Comparison of ENCODE assay signal across 28 mouse cellular contexts in genomic region chr4:84151247-84151646, GRCm38 (mm10).
DNase-seq lines count a peak whose midpoint lies in the region; ATAC-seq lines count a peak whose summit lies in the region.
"Had no signal": no experiment of that assay in that cellular context is flagged by ENCODE, and none has a peak within 500 bp of the region (broad histone marks: within the 10 kb centered on the region; RNA-seq: fewer than 3 reads in every experiment).

No protein-coding gene starts in this region.

- intact Hi-C loops in heart, postnatal 36 days (cut with DNase I), result no loop called here

- peak overlapping the region; percentile 6; the same call in 1 of the 2 replicates for H3K27ac ChIP-seq in neural tube, embryonic 11.5 days (ENCODE audit: low read depth, low read length)
- peak overlapping the region; percentile 57; the same call in 1 of the 2 replicates for H3K27ac ChIP-seq in limb, embryonic 12.5 days
- H3K27ac ChIP-seq in neural tube, embryonic 15.5 days (replicated peaks), result no peak overlapping the region
- H3K27ac ChIP-seq: forebrain, embryonic 13.5 days; liver, embryonic 12.5 days; midbrain, embryonic 12.5 days had no signal

- H3K9ac ChIP-seq in neural tube, embryonic 11.5 days (ENCODE audit: low read length), result no peak overlapping the region
- H3K9ac ChIP-seq in limb, embryonic 12.5 days (replicated peaks), result no peak overlapping the region
- H3K9ac ChIP-seq in neural tube, embryonic 15.5 days (replicated peaks), result no peak overlapping the region
- H3K9ac ChIP-seq: embryonic facial prominence, embryonic 15.5 days; forebrain, embryonic 13.5 days; hindbrain, embryonic 12.5 days; liver, embryonic 12.5 days; midbrain, embryonic 12.5 days had no signal

- no peak overlapping the region for H3K4me3 ChIP-seq in neural tube, embryonic 11.5 days (ENCODE audit: low read depth, low read length)
- H3K4me3 ChIP-seq in limb, embryonic 12.5 days (replicated peaks), result no peak overlapping the region
- H3K4me3 ChIP-seq in neural tube, embryonic 15.5 days (replicated peaks), result no peak overlapping the region
- H3K4me3 ChIP-seq: embryonic facial prominence, embryonic 15.5 days; forebrain, embryonic 13.5 days; hindbrain, embryonic 12.5 days; liver, embryonic 12.5 days; megakaryocyte, embryonic 14.5 days; midbrain, embryonic 12.5 days had no signal

- peak; percentile 79 for DNase-seq in heart, adult 11 months
- no peak for DNase-seq in heart, postnatal 36 days
- DNase-seq in neural tube, embryonic 11.5 days (ENCODE audit: low spot score), result no peak
- DNase-seq in neural tube, embryonic 10.5 days (ENCODE audit: extremely low spot score, low spot score), result no peak
- DNase-seq in urinary bladder, postnatal 4 days (ENCODE audit: low spot score in 2 of 2), result no peak
- DNase-seq in embryo, embryonic 10 days (ENCODE audit: low spot score), result no peak
- DNase-seq: adrenal gland, adult 2 months; adrenal gland, postnatal 36 days; cerebellum, adult 18-20 months; cerebellum, postnatal 25 days; gastrocnemius, postnatal 10 days; heart, postnatal 14 days; kidney, adult 11 months; kidney, postnatal 14 days; lung, adult 18-20 months; lung, postnatal 4 days; thymus, postnatal 36 days had no signal

- no peak for ATAC-seq in neural tube, embryonic 11.5 days (ENCODE audit: insufficient read depth, low FRiP score, low TSS enrichment)
- ATAC-seq in limb, embryonic 12.5 days (ENCODE audit: insufficient number of reproducible peaks, insufficient read depth, low FRiP score, low TSS enrichment, low read depth), result 0 out of 2 replicates have a peak, but pooled peaks have one; percentile 35
- ATAC-seq in neural tube, embryonic 15.5 days (ENCODE audit: low FRiP score), result peak; percentile 11; the same call in 1 of the 2 replicates
- ATAC-seq: activated CD4-positive, CD25-positive, alpha-beta regulatory T cell, adult 4 months; forebrain, embryonic 13.5 days; liver, embryonic 12.5 days; lung, postnatal 0 days had no signal

- no peaks in the 10 kb centered on the region for H3K27me3 ChIP-seq in neural tube, embryonic 11.5 days (ENCODE audit: control insufficient read depth, insufficient read depth, low read length)
- no peaks in the 10 kb centered on the region for H3K27me3 ChIP-seq in limb, embryonic 12.5 days
- H3K27me3 ChIP-seq in neural tube, embryonic 15.5 days (replicated peaks), result no peaks in the 10 kb centered on the region
- H3K27me3 ChIP-seq: CH12.LX; embryonic facial prominence, embryonic 15.5 days; forebrain, embryonic 13.5 days; hindbrain, embryonic 12.5 days; liver, embryonic 12.5 days had no signal

- H3K36me3 ChIP-seq in neural tube, embryonic 11.5 days (ENCODE audit: control insufficient read depth, insufficient read depth, low read length), result no peaks in the 10 kb centered on the region
- H3K36me3 ChIP-seq in limb, embryonic 12.5 days, result no peaks in the 10 kb centered on the region
- no peaks in the 10 kb centered on the region for H3K36me3 ChIP-seq in neural tube, embryonic 15.5 days
- H3K36me3 ChIP-seq: embryonic facial prominence, embryonic 15.5 days; hindbrain, embryonic 12.5 days; liver, embryonic 12.5 days; midbrain, embryonic 12.5 days had no signal

- 63% methylated on average over 9 of the region's 9 CpGs for WGBS in neural tube, embryonic 11.5 days
- 49% methylated on average over 9 of the region's 9 CpGs for WGBS in limb, embryonic 12.5 days
- WGBS in neural tube, embryonic 15.5 days, result 39% methylated on average over 9 of the region's 9 CpGs

- peaks cover 14% of the 10 kb centered on the region for H3K4me1 ChIP-seq in neural tube, embryonic 11.5 days (ENCODE audit: control insufficient read depth, insufficient read depth, low read length)
- H3K4me1 ChIP-seq in limb, embryonic 12.5 days (replicated peaks), result peaks cover 24% of the 10 kb centered on the region
- peaks cover 23% of the 10 kb centered on the region for H3K4me1 ChIP-seq in neural tube, embryonic 15.5 days
- H3K4me1 ChIP-seq: liver, embryonic 12.5 days had no signal

- H3K4me2 ChIP-seq in neural tube, embryonic 11.5 days (ENCODE audit: low read depth), result no peak overlapping the region
- no peak overlapping the region for H3K4me2 ChIP-seq in limb, embryonic 12.5 days
- no peak overlapping the region for H3K4me2 ChIP-seq in neural tube, embryonic 15.5 days
- H3K4me2 ChIP-seq: embryonic facial prominence, embryonic 15.5 days; forebrain, embryonic 13.5 days; hindbrain, embryonic 12.5 days; liver, embryonic 12.5 days; midbrain, embryonic 12.5 days had no signal

- no peaks in the 10 kb centered on the region for H3K9me3 ChIP-seq in neural tube, embryonic 11.5 days (ENCODE audit: control insufficient read depth, low read length)
- no peaks in the 10 kb centered on the region for H3K9me3 ChIP-seq in limb, embryonic 12.5 days
- H3K9me3 ChIP-seq in neural tube, embryonic 15.5 days (replicated peaks), result no peaks in the 10 kb centered on the region
- H3K9me3 ChIP-seq: embryonic facial prominence, embryonic 15.5 days; forebrain, embryonic 13.5 days; hindbrain, embryonic 12.5 days; liver, embryonic 12.5 days; midbrain, embryonic 12.5 days had no signal
